Mouse (Mus musculus) MEL (cell line): ENCODE measurements around the gene Pacsin1. TPM values are rescaled to one million over a fixed set of nuclear protein-coding genes. Genes with fewer than 3 reads are reported as not detected.

ENCODE experiments used
- DNase-seq: peaks from one replicate; pipeline ENCODE4 v3.0.0; 2011; ENCODE audit warnings: low read depth, low spot score
- H3K27ac ChIP-seq: 2 replicates; pipeline ENCODE4 v1.5.1; 2012; ENCODE audit warnings: low read depth, mild to moderate bottlenecking, control low read depth, low read length, moderate library complexity; ENCODE audit not compliant: control insufficient read depth
- H3K27me3 ChIP-seq, 2 experiments: fragments of 150-350 bp in 1 of 2; sonication (generic) in 1 of 2; 2 replicates each; pipeline ENCODE4 v1.6.1; 2012; ENCODE audit warnings: low read length in 2 of 2, mild to moderate bottlenecking in 2 of 2, improper control_type of control experiment in 1 of 2, moderate library complexity in 1 of 2; ENCODE audit not compliant: insufficient read depth in 2 of 2, control insufficient read depth in 1 of 2
- H3K36me3 ChIP-seq, 2 experiments: 2 replicates each; pipeline ENCODE4 v1.6.1; 2012 to 2014; ENCODE audit warnings: low read length in 2 of 2, improper control_type of control experiment in 1 of 2, inconsistent platforms in 1 of 2, mild to moderate bottlenecking in 1 of 2; ENCODE audit not compliant: insufficient read depth in 2 of 2, control insufficient read depth in 1 of 2
- H3K4me1 ChIP-seq, 2 experiments: fragments of 150-350 bp in 1 of 2; sonication (generic) in 1 of 2; 2 replicates each; pipeline ENCODE4 v1.6.1; 2012; ENCODE audit warnings: low read length in 2 of 2, improper control_type of control experiment in 1 of 2, mild to moderate bottlenecking in 1 of 2; ENCODE audit not compliant: insufficient read depth in 2 of 2, control insufficient read depth in 1 of 2
- H3K4me3 ChIP-seq, 2 experiments: fragments of 150-350 bp in 1 of 2; sonication (generic) in 1 of 2; 2 replicates each; pipeline ENCODE4 v1.5.1; 2012; ENCODE audit warnings: low read depth in 2 of 2, low read length in 2 of 2, mild to moderate bottlenecking in 2 of 2, moderate library complexity in 2 of 2, control low read depth in 1 of 2, improper control_type of control experiment in 1 of 2; ENCODE audit not compliant: control insufficient read depth in 1 of 2, insufficient read depth in 1 of 2
- H3K79me2 ChIP-seq: 2 replicates; pipeline ENCODE4 v1.6.1; 2012; ENCODE audit warnings: mild to moderate bottlenecking, low read length, moderate library complexity; ENCODE audit not compliant: control insufficient read depth, poor library complexity, insufficient read depth
- H3K9ac ChIP-seq: 2 replicates; pipeline ENCODE4 v1.6.1; 2012; ENCODE audit warnings: low read depth, mild to moderate bottlenecking, control low read depth, low read length, moderate library complexity; ENCODE audit not compliant: control insufficient read depth, poor library complexity, severe bottlenecking
- H3K9me3 ChIP-seq: fragments of 150-350 bp; sonication (generic); replicated peaks from 2 replicates; pipeline ENCODE4 v1.6.1; 2012; ENCODE audit warnings: mild to moderate bottlenecking, low read length, improper control_type of control experiment, moderate library complexity; ENCODE audit not compliant: insufficient read depth
- CHD1 ChIP-seq: IDR thresholded peaks from 2 replicates; pipeline ENCODE4 v1.6.1; 2012; ENCODE audit warnings: low read depth, mild to moderate bottlenecking, inconsistent platforms, low read length, improper control_type of control experiment
- ETS1 ChIP-seq: IDR thresholded peaks from 2 replicates; pipeline ENCODE4 v1.6.1; 2012; ENCODE audit warnings: low read depth, mild to moderate bottlenecking, inconsistent platforms, low read length, improper control_type of control experiment, moderate library complexity
- GABPA ChIP-seq: IDR thresholded peaks from 2 replicates; pipeline ENCODE4 v1.6.1; 2012; ENCODE audit warnings: low read depth, mild to moderate bottlenecking, inconsistent platforms, low read length, improper control_type of control experiment, moderate library complexity
- GATA1 ChIP-seq: IDR thresholded peaks from 2 replicates; pipeline ENCODE4 v1.6.1; 2011; ENCODE audit warnings: low read depth, low read length, improper control_type of control experiment
- HCFC1 ChIP-seq: IDR thresholded peaks from 2 replicates; pipeline ENCODE4 v1.6.1; 2012; ENCODE audit warnings: low read depth, mild to moderate bottlenecking, inconsistent platforms, low read length, improper control_type of control experiment, moderate library complexity
- MAX ChIP-seq: IDR thresholded peaks from 2 replicates; pipeline ENCODE4 v1.6.1; 2011; ENCODE audit warnings: low read length, improper control_type of control experiment
- MEF2A ChIP-seq: IDR thresholded peaks from 2 replicates; pipeline ENCODE4 v1.6.1; 2014; ENCODE audit warnings: low read depth, mild to moderate bottlenecking, inconsistent platforms, low read length, improper control_type of control experiment; ENCODE audit not compliant: poor library complexity, insufficient replicate concordance, severe bottlenecking; ENCODE audit errors: extremely low read depth
- MXI1 ChIP-seq: IDR thresholded peaks from 2 replicates; pipeline ENCODE4 v1.6.1; 2011; ENCODE audit warnings: mild to moderate bottlenecking, low read depth, low read length, improper control_type of control experiment
- MYB ChIP-seq: IDR thresholded peaks from 2 replicates; pipeline ENCODE4 v1.6.1; 2011; ENCODE audit warnings: mild to moderate bottlenecking, low read depth, low read length, improper control_type of control experiment
- POLR2AphosphoS2 ChIP-seq: IDR thresholded peaks from 2 replicates; pipeline ENCODE4 v1.6.1; 2011; ENCODE audit warnings: low read length, improper control_type of control experiment
- POLR2AphosphoS5 ChIP-seq: IDR thresholded peaks from 2 replicates; pipeline ENCODE4 v1.6.1; 2012; ENCODE audit warnings: low read depth, borderline replicate concordance, mild to moderate bottlenecking, inconsistent platforms, low read length, moderate library complexity, mixed read lengths
- RCOR1 ChIP-seq: IDR thresholded peaks from 2 replicates; pipeline ENCODE4 v1.6.1; 2012; ENCODE audit warnings: low read depth, mild to moderate bottlenecking, inconsistent platforms, low read length, improper control_type of control experiment
- SIN3A ChIP-seq: IDR thresholded peaks from 2 replicates; pipeline ENCODE4 v1.6.1; 2012; ENCODE audit warnings: low read length, improper control_type of control experiment, inconsistent platforms
- TBP ChIP-seq: IDR thresholded peaks from 2 replicates; pipeline ENCODE4 v1.8.0; 2011; ENCODE audit warnings: low read depth, low read length, improper control_type of control experiment
- TCF12 ChIP-seq: IDR thresholded peaks from 2 replicates; pipeline ENCODE4 v1.6.1; 2014; ENCODE audit warnings: low read depth, mild to moderate bottlenecking, inconsistent platforms, low read length, improper control_type of control experiment, moderate library complexity
- USF1 ChIP-seq: IDR thresholded peaks from 2 replicates; pipeline ENCODE4 v1.6.1; 2014; ENCODE audit warnings: low read depth, mild to moderate bottlenecking, inconsistent platforms, low read length, improper control_type of control experiment, moderate library complexity
- ZKSCAN1 ChIP-seq: IDR thresholded peaks from 2 replicates; pipeline ENCODE4 v1.6.1; 2012; ENCODE audit warnings: low read depth, mild to moderate bottlenecking, inconsistent platforms, low read length, improper control_type of control experiment, moderate library complexity
- ZMIZ1 ChIP-seq: IDR thresholded peaks from 2 replicates; pipeline ENCODE4 v1.6.1; 2012; ENCODE audit warnings: low read depth, mild to moderate bottlenecking, inconsistent platforms, low read length, improper control_type of control experiment, moderate library complexity
- polyA plus RNA-seq, 2 experiments: library from polyadenylated mRNA; stranded (reverse) in 1 of 2; unstranded in 1 of 2; fragments of >175 nt in 1 of 2; fragments of >200 nt in 1 of 2; gene quantifications; 2 replicates each; pipeline versions ENCODE4 v1.2.1 to v1.2.4; 2012; ENCODE audit warnings: low replicate concordance in 2 of 2, low read depth in 1 of 2; ENCODE audit not compliant: insufficient read length in 2 of 2, insufficient read depth in 1 of 2, missing spikeins in 1 of 2
- total RNA-seq: library from RNA; depleted of rRNA; stranded (reverse); fragments of 300-350 nt; gene quantifications from 2 replicates; pipeline ENCODE4 v1.2.3, GENCODE M21; 2012

The Pacsin1 gene
- total and polyA plus RNA-seq, 3 experiments, result 0.17 TPM; not detected in 2

- Histone ChIP-seq H3K79me2 (no peaks in the 10 kb centered on the region), H3K27me3 (no peaks in the 10 kb centered on the region), H3K9me3 (no peaks in the 10 kb centered on the region), H3K9ac (no peak overlapping the region), H3K4me1 (no peaks in the 10 kb centered on the region), H3K27ac (no peak overlapping the region), H3K4me3 (no peak overlapping the region), H3K36me3 (no peaks in the 10 kb centered on the region; a peak in 1 of 4 replicates)
- no peak for DNase-seq
- no peak for TF ChIP-seq MAX
- no peak for TF ChIP-seq ZMIZ1
- no peak for TF ChIP-seq SIN3A
Observed at GRCm38 (mm10) chr17:27746446-27746845, 91.1 kb downstream of the Pacsin1 start.

- no peak overlapping the region for H3K4me3 ChIP-seq
- no peaks in the 10 kb centered on the region for H3K9me3 ChIP-seq
- no peaks in the 10 kb centered on the region; a peak in 1 of 4 replicates for H3K36me3 ChIP-seq
- H3K9ac ChIP-seq, result no peak overlapping the region
- DNase-seq, result no peak
- no peak for TF ChIP-seq ZKSCAN1
- no peak for TF ChIP-seq SIN3A
- TF ChIP-seq ETS1, result no peak
- TF ChIP-seq TCF12, result no peak
- TF ChIP-seq HCFC1, result no peak
- no peak for TF ChIP-seq TBP
- TF ChIP-seq CHD1, result no peak
- no peak for TF ChIP-seq GABPA
- no peak for TF ChIP-seq ZMIZ1
- no peak for TF ChIP-seq USF1
- TF ChIP-seq POLR2AphosphoS2, result no peak
- no peak for TF ChIP-seq GATA1
- TF ChIP-seq POLR2AphosphoS5, result no peak; the same call in 1 of the 2 replicates
- TF ChIP-seq MEF2A, result no peak
- no peak for TF ChIP-seq RCOR1
- no peak for TF ChIP-seq MYB
- no peak for TF ChIP-seq MXI1
- TF ChIP-seq MAX, result no peak
- no peaks in the 10 kb centered on the region for H3K4me1 ChIP-seq
- H3K79me2 ChIP-seq, result no peaks in the 10 kb centered on the region
- H3K27ac ChIP-seq, result no peak overlapping the region
- no peaks in the 10 kb centered on the region for H3K27me3 ChIP-seq
Observed at GRCm38 (mm10) chr17:27748123-27748522, 92.8 kb downstream of the Pacsin1 start.
